Mouse (Mus musculus): Measurements from ENCODE around the gene Car7.

GRCm38 (mm10) chr8:104536028-104536427, 1.5 kb downstream of the Car7 start:
- TF ChIP-seq POLR2A (IDR thresholded peaks at IDR 0.05; ENCODE audit: extremely low read depth, insufficient read depth, low read length) (no peak), CTCF (IDR thresholded peaks at IDR 0.05; ENCODE audit: extremely low read depth, insufficient read depth, low read length) (no peak)
